Mouse (Mus musculus) kidney, embryonic 16.5 days (tissue): ENCODE results near the gene Apol7a. TPM values are rescaled to one million over a fixed set of nuclear protein-coding genes. Genes with fewer than 3 reads are reported as not detected.

Experiments used
- ATAC-seq: fragments of 200-750 bp; cut with Nextera tagmentation; 2 replicates; pipeline ENCODE4 v1.8.0; 2017; ENCODE audit warnings: moderate TSS enrichment; ENCODE audit not compliant: low FRiP score, low TSS enrichment
- H3K27ac ChIP-seq: fragments of 300-500 bp; sonication (generic); 2 replicates; pipeline ENCODE4 v1.5.1; 2014; ENCODE audit warnings: low read length
- H3K27me3 ChIP-seq: fragments of 300-500 bp; sonication (generic); 2 replicates; pipeline ENCODE4 v1.6.1; 2014; ENCODE audit warnings: low read length, control low read depth, mixed read lengths; ENCODE audit not compliant: insufficient read depth
- H3K36me3 ChIP-seq: fragments of 300-500 bp; sonication (generic); 2 replicates; pipeline ENCODE4 v1.6.1; 2014; ENCODE audit warnings: low read length, control low read depth, mixed read lengths; ENCODE audit not compliant: insufficient read depth
- H3K4me1 ChIP-seq: fragments of 300-500 bp; sonication (generic); 2 replicates; pipeline ENCODE4 v1.6.1; 2014; ENCODE audit warnings: low read length, control low read depth, mixed read lengths; ENCODE audit not compliant: insufficient read depth
- H3K4me2 ChIP-seq: fragments of 300-500 bp; sonication (generic); replicated peaks from 2 replicates; pipeline ENCODE4 v1.6.1; 2014; ENCODE audit warnings: low read depth, low read length
- H3K4me3 ChIP-seq: fragments of 300-500 bp; sonication (generic); 2 replicates; pipeline ENCODE4 v1.5.1; 2014; ENCODE audit warnings: mild to moderate bottlenecking, low read length
- H3K9ac ChIP-seq: fragments of 300-500 bp; sonication (generic); replicated peaks from 2 replicates; pipeline ENCODE4 v1.6.1; 2014; ENCODE audit warnings: low read length
- H3K9me3 ChIP-seq: fragments of 300-500 bp; sonication (generic); 2 replicates; pipeline ENCODE4 v1.6.1; 2016; ENCODE audit warnings: low read length, control low read depth
- WGBS: fragments of 180-500 bp; shearing (Covaris S2); extraction: QIAGEN DNeasy Blood & Tissue Kit; methylation state at CpG from one replicate; pipeline ENCODE4 v1.1.7; 2014; 5-methylcytosine and 5-hydroxymethylcytosine counted together
- polyA plus RNA-seq: library from polyadenylated mRNA; unstranded; fragments of >200 nt; fragmentation: Nextera tagmentation; extraction: Ambion mirVana; gene quantifications from 2 replicates; pipeline ENCODE4 v1.2.1, GENCODE M21; 2015

Apol7a gene
- polyA plus RNA-seq, 1 experiment from 2014 or later, result 0.19 TPM

DNA sequence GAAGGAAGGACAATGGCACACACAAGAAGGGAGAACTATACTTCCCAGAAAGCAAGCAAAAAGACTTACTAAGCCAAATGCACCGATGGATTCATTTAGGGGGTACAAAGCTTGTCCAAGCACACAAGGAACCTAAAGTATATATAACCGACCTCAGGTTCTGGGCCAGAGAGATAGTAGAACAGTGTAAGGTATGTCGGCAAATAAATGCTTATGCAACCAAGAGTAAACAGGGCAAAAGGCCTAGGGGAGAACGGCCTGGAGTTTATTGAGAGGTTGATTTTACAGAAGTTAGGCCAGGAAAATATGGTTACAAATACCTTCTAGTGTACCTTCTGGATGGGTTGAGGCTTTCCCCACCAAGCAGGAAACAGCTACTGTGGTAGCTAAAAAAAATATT lies 21.5 kb downstream of the Apol7a start:
- no peak overlapping the region for H3K4me3 ChIP-seq
- no peak for ATAC-seq
- H3K27me3 ChIP-seq, result no peaks in the 10 kb centered on the region
- H3K36me3 ChIP-seq, result no peaks in the 10 kb centered on the region
- peaks cover 3% of the 10 kb centered on the region; the same call in 1 of the 2 replicates for H3K9me3 ChIP-seq
- no peaks in the 10 kb centered on the region for H3K4me1 ChIP-seq
- no peak overlapping the region for H3K27ac ChIP-seq
- no peak overlapping the region for H3K9ac ChIP-seq
- H3K4me2 ChIP-seq, result no peak overlapping the region
- WGBS, result 90% methylated on average over 4 of the region's 4 CpGs

DNA sequence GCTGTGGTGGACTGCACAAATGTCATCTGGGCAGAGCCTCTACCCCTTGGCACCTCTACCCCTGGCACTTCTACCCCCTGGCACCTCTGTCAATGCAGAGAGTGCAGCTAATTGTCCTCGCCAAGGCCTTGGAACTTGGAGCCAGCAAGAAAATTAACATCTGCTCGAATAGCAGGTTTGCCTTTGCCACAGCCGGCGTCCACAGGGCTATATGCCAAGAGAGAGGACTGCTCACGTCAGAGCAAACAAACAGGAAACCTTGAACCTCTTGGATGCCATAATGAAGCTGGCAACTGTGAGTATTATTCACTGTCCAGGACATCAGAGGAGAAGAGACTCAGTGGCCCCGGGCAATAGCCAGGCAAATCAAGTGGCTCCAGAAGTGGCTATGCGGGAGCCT lies 22.0 kb downstream of the Apol7a start:
- H3K36me3 ChIP-seq, result no peaks in the 10 kb centered on the region
- H3K9me3 ChIP-seq, result peaks cover 3% of the 10 kb centered on the region; the same call in 1 of the 2 replicates
- no peak overlapping the region for H3K27ac ChIP-seq
- no peak for ATAC-seq
- no peak overlapping the region for H3K9ac ChIP-seq
- no peak overlapping the region for H3K4me3 ChIP-seq
- H3K4me2 ChIP-seq, result no peak overlapping the region
- H3K4me1 ChIP-seq, result no peaks in the 10 kb centered on the region
- no peaks in the 10 kb centered on the region for H3K27me3 ChIP-seq
- WGBS, result 81% methylated on average over 7 of the region's 7 CpGs

DNA sequence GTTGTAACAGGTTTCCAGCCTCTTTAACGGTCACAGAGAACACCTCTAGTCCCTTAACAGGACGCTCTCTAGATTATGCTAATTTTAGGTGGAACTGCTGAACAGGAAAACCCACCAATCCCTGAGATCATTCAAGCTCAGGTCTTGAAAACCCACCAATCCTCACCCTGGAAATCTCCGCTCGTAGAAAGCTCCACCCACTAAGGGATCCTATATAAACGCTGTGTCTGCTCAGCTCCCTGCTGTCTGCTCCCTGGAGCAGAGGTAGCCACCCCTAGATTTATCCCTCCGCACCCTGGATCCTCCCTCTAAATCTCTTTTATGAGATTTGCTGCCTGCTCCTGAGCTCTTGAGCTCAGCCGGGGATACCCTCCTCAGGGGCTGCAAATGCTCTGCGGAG lies 28.3 kb downstream of the Apol7a start:
- H3K27ac ChIP-seq, result no peak overlapping the region
- ATAC-seq, result no peak
- H3K4me1 ChIP-seq, result peaks cover 27% of the 10 kb centered on the region
- H3K27me3 ChIP-seq, result no peaks in the 10 kb centered on the region
- H3K4me3 ChIP-seq, result no peak overlapping the region
- H3K36me3 ChIP-seq, result no peaks in the 10 kb centered on the region
- H3K9ac ChIP-seq, result no peak overlapping the region
- 77% methylated on average over 8 of the region's 8 CpGs for WGBS
- no peaks in the 10 kb centered on the region for H3K9me3 ChIP-seq
- no peak overlapping the region for H3K4me2 ChIP-seq

DNA sequence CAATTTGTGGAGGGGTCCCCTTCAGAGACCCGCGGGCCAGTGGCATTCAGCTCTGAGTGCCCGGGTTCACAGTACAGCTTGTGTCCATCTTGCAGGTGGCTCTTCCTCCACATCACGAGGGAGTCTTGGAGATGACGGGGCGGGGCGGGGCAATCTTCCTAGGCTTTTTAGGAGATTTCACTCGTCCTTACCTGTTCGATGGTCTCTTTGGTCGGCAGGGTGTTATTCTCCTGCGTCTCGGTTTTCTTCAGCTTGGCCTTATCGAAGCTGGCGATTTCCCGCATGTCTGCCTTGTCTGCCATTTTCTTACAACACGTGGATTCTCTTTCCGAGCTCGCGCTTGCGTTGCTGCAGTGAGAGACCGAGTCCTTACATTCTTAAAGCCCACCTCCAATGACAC lies 28.9 kb downstream of the Apol7a start:
- ATAC-seq, result no peak
- H3K4me3 ChIP-seq, result no peak overlapping the region
- 94% methylated on average over 21 of the region's 21 CpGs for WGBS

DNA sequence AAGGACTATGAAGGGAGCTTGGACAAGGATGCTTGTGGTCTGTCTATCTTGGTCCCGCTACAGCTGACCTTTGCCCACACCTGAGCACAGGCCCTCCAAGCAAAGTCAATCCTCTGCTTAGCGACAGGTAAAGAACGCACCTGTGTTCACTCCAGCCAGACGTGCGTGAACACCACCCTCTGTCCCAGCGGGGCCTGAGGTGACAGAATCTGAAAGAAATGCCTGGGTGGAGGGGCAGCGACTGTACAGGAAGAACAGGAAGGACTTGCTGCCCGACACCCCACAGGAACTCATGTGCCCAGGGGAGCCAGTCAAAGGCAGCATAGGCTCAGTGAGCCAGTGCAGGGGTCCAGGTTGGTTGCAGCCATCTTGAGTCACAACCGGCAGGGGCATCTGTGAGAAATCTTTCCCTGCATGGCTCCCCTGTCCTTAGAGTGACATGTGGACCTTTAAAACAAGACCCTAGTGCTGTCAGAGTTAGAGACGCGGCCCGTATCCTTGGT lies 30.0 kb downstream of the Apol7a start:
- Histone ChIP-seq H3K36me3 (no peaks in the 10 kb centered on the region), H3K4me1 (peaks cover 27% of the 10 kb centered on the region), H3K4me2 (no peak overlapping the region), H3K27me3 (no peaks in the 10 kb centered on the region), H3K9me3 (no peaks in the 10 kb centered on the region), H3K4me3 (no peak overlapping the region), H3K9ac (no peak overlapping the region; the same call in 1 of the 2 replicates), H3K27ac (no peak overlapping the region)
- WGBS, result 78% methylated on average over 12 of the region's 12 CpGs
- no peak for ATAC-seq

More for the DNA sequence above, 28.9 kb downstream of the Apol7a start:
- Histone ChIP-seq H3K36me3 (no peaks in the 10 kb centered on the region), H3K4me1 (peaks cover 27% of the 10 kb centered on the region), H3K27ac (no peak overlapping the region), H3K9ac (no peak overlapping the region), H3K27me3 (no peaks in the 10 kb centered on the region), H3K4me2 (no peak overlapping the region), H3K9me3 (no peaks in the 10 kb centered on the region)

DNA sequence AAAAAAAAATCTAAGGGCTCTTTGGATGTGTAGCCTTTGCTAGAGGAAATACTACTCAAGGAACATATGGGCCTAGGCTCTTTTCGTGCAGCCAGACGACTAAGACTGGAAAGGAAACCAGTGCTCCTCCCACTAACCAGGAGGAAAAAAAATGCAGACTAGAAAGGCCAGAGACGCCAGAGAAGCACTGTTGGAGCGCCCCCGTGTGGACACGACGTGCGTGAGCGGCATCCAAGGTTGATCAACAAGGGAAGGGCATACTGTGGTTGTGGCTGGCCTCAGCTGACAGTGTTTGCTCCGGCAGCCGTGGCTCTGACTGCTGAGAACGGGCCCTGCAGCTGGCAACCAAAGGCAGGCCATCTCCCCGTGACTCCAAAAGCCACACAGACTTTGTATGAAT lies 30.8 kb downstream of the Apol7a start:
- Histone ChIP-seq H3K4me2 (peak overlapping the region; percentile 48), H3K4me3 (peak overlapping the region; percentile 22), H3K27ac (peak overlapping the region; percentile 96), H3K4me1 (peaks cover 27% of the 10 kb centered on the region), H3K36me3 (no peaks in the 10 kb centered on the region), H3K9me3 (no peaks in the 10 kb centered on the region), H3K27me3 (no peaks in the 10 kb centered on the region), H3K9ac (peak overlapping the region; percentile 56)
- ATAC-seq, result peak; percentile 77
- 0% methylated on average over 13 of the region's 13 CpGs for WGBS

DNA sequence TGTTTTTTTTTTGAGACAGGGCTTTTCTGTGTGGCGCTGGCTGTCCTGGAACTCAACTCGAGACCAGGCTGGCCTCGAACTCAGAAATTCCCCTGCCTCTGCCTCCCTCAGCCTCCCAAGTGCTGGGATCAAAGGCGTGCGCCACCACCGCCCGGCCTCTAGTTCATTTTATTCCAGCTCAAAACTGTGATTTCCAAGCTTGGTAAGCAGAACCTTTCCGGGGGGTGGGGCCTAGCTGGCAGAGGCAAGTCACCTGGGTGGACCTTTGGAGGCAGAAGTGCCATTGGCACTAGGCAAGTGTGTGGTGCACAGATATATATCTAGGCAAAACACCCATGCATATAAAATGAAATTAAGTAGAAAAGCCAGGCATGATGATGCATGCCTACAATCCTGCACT lies 31.4 kb downstream of the Apol7a start:
- WGBS, result 40% methylated on average over 8 of the region's 8 CpGs
- Histone ChIP-seq H3K9ac (no peak overlapping the region), H3K27me3 (no peaks in the 10 kb centered on the region), H3K4me3 (no peak overlapping the region), H3K4me2 (no peak overlapping the region), H3K36me3 (no peaks in the 10 kb centered on the region), H3K9me3 (no peaks in the 10 kb centered on the region), H3K4me1 (peaks cover 27% of the 10 kb centered on the region), H3K27ac (peak overlapping the region; percentile 96)
- ATAC-seq, result no peak

DNA sequence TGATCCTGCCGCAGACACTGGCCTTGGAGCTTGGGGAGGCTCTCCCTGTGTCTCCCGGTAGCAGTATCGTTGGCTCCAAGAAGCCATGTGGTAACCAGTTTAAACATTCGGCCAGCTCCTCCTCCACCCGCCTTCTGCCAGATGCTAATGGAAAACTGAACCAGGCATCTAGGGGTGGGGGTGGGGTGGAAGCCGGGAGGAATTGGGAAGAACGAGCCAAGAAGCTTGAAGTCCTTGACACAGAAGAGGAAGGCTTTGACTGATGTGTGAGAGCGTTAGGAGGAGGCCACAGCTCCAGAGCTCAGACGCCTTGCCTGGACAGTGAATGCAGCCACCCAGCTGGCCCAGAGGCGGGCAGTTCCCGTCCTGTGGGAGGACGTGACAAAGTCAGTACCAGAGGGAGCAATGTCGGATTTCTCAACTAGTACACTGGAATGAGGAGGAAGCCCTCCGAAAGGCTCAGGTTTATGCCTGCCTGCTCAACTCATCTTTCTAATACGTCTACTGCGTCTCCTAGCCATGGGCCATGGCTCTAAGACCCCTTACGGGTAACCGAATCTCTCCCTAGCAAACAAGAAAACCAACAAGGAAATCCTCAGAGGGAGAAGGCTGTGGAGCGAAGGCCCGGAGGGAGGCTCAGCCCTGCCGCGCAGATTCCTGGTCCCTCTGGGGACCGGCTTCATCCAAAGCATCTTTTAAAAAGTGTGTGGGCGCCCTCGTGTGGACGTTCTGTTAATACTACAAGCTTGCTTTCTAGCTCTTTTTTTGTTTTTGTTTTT lies 32.0 kb downstream of the Apol7a start:
- Histone ChIP-seq H3K4me2 (peak overlapping the region; percentile 75), H3K36me3 (no peaks in the 10 kb centered on the region), H3K4me3 (peak overlapping the region; percentile 42), H3K27me3 (no peaks in the 10 kb centered on the region), H3K9ac (peak overlapping the region; percentile 74), H3K4me1 (peaks cover 27% of the 10 kb centered on the region), H3K9me3 (no peaks in the 10 kb centered on the region), H3K27ac (peak overlapping the region; percentile 96)
- WGBS, result 1% methylated on average over 26 of the region's 26 CpGs
- ATAC-seq, result peak; percentile 79

DNA sequence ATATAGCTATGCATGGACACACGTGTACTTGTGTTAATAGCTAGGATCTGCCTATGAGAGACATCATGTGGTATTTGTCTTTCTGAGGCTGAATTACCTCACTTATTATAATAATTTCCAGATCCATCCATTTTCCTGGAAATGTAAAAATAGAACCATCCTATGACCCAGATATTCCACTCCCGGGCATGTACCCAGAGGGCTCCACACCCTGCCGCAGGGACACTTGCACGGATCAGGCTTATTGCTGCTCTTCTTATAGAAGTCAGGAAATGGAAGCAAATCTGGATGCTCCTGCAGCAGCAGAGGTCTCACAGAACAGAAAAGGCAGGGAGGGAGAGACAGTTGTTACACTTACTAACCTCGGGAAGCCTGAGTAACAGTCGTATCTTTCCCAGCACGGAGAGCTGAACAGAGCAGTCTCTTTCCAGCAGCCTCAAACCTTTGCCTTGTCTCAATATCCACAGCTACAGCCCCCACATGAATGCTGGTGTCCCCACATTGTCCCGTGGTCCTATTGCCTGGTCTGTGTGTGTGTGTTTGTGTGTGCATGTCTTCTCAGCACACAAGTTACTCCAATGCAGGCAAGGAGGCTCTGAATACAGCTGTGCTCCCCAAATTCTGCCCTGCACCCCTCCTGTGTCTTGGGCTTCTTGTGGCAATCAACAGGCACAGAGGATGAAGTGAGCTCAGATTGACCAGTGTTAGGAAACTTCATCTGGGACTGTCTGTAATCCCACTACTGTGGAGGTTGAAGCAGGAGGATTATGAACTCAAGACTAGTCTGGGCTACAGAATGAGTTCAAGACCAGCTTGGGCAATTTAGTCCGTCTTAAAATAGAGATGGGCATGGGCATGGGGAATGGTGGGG lies 33.0 kb downstream of the Apol7a start:
- Histone ChIP-seq H3K4me1 (peaks cover 27% of the 10 kb centered on the region), H3K4me2 (peak overlapping the region; percentile 75), H3K36me3 (no peaks in the 10 kb centered on the region), H3K27ac (peak overlapping the region; percentile 96), H3K9me3 (no peaks in the 10 kb centered on the region), H3K4me3 (no peak overlapping the region), H3K9ac (peak overlapping the region; percentile 38; the same call in 1 of the 2 replicates), H3K27me3 (no peaks in the 10 kb centered on the region)
- ATAC-seq, result no peak
- WGBS, result 48% methylated on average over 9 of the region's 9 CpGs
